Mouse (Mus musculus) gonadal fat pad, adult 2 months (tissue): ENCODE results near the gene Psg23. TPM values are rescaled to one million over a fixed set of nuclear protein-coding genes. Genes with fewer than 3 reads are reported as not detected.
"Not testable (repeated sequence)": the region's sequence is repeated elsewhere in the genome, so short reads cannot be mapped to it uniquely, and the experiment has no call there.

Experiments
- DNase-seq: peaks from one replicate; pipeline ENCODE4 v3.0.0-alpha.2; 2012; ENCODE audit warnings: low read depth
- polyA plus RNA-seq: library from polyadenylated mRNA; depleted of rRNA; stranded (reverse); fragments of >200 nt; gene quantifications from 2 replicates; pipeline ENCODE4 v1.2.3, GENCODE M21; 2012; rRNA removed

Psg23 gene
- 0.18 TPM in 1 of 2 replicates, not detected in the other for polyA plus RNA-seq

DNA sequence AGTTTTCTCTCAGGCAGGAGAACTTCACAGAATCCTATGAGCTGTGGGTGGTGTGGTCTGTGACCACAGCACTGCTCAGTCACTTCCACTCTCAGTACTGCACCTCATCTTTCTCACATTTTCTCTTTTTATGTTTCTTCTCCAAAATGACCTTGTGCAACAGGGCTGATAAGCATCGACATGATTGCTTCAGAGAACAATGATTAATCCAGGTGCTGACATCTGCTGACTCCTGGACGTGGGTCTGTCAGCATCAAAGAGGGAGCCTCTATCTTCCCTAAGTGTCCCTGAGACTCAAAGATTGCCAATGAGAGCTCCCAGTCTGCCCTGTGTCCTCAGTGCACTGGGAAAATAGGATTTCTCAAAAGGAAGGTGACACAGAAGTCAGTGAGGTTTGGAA, at the start of gene Psg23:
Psg23 (minus strand) TSS at position 101 of the 400 bp plus-strand sequence.
- not testable (repeated sequence) for DNase-seq

DNA sequence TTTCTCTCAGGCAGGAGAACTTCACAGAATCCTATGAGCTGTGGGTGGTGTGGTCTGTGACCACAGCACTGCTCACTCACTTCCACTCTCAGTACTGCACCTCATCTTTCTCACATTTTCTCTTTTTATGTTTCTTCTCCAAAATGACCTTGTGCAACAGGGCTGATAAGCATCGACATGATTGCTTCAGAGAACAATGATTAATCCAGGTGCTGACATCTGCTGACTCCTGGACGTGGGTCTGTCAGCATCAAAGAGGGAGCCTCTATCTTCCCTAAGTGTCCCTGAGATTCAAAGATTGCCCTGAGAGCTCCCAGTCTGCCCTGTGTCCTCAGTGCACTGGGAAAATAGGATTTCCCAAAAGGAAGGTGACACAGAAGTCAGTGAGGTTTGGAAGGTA, 40.3 kb upstream of the Psg23 start, which contains the start of gene Psg21:
Psg21 (minus strand) TSS at position 101 of the 400 bp plus-strand sequence.
- DNase-seq = not testable (repeated sequence)

DNA sequence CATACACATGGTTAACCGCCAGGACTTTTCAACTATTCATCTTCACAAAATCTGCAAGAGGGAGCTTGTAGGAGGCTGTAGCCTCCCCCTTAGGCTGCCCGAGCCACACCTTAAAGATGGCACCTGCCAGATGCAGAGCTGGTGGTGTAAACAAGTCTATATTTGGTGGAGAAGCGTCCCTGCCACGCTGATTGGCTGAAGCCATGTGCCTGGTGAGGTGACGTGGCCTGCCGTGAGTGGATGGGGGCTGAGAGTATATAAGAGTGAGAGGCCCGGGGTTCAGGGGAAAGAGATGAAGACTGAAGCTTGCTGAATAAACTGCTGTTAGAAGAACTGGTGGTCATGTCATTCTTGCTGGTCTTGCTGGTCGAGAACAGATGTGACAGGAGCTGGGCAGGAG, 10.6 kb upstream of the Psg23 start:
- not testable (repeated sequence) for DNase-seq

DNA sequence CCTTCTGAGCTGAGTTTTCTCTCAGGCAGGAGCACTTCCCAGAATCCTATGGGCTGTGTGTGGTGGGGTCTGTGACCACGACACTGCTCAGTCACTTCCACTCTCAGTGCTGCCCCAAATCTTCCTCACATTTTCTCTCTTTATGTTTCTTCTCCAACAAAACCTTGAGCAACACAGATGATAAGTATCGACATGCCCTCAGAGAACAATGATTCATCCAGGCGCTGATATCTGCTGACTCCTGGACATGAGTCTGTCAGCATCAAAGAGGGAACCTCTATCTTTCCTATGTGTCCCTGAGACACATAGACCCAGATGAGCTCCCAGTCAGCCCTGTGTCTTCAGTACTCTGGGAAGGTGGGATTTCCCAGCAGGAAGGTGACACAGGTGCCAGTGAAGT, 49.1 kb downstream of the Psg23 start, which contains the start of gene Psg27:
Psg27 (minus strand) TSS at position 101 of the 400 bp plus-strand sequence.
- DNase-seq = no peak

DNA sequence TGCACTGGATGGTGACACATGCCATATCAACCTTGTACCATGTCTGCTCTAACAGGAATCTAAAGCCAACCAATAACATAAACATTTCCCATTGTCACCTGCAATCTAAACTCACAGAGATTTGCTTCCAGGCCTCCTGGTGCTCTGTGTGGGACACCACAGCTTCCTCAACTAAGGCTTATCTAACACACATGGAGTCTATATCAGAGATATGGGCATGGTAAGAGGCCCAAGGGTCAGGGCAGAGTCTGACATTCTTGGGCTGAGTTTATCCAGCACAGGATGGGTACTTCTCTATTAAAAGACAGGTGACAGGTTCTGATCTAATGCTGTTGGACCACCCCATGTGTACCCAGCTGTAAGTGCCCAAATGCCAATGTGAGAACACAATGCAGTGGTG, 56.5 kb downstream of the Psg23 start:
- DNase-seq = no peak

Other genes with a start within 250 kb of the Psg23 start
- gene Psg28, start 184.5 kb downstream of the Psg23 start, polyA plus RNA-seq = not detected in 2 replicates
- not detected in 2 replicates for gene Psg26, start 132.3 kb downstream of the Psg23 start, polyA plus RNA-seq
- not detected in 2 replicates for gene Psg25, start 84.2 kb downstream of the Psg23 start, polyA plus RNA-seq
- not detected in 2 replicates for gene Psg27, start 49.2 kb downstream of the Psg23 start, polyA plus RNA-seq
- not detected in 2 replicates for gene Psg21, start 40.2 kb upstream of the Psg23 start, polyA plus RNA-seq
- gene Psg20, start 69.7 kb upstream of the Psg23 start, polyA plus RNA-seq = not detected in 2 replicates
- gene Psg22, start 101.6 kb upstream of the Psg23 start, polyA plus RNA-seq = not detected in 2 replicates
- gene Psg19, start 182.0 kb upstream of the Psg23 start, polyA plus RNA-seq = not detected in 2 replicates
- 0.14 TPM in 1 of 2 replicates, not detected in the other for gene Psg17, start 205.1 kb upstream of the Psg23 start, polyA plus RNA-seq
- gene Mill2, start 223.5 kb upstream of the Psg23 start, polyA plus RNA-seq = 7.5 and 9.1 TPM in 2 replicates